Mouse (Mus musculus) stomach, adult 2 months (tissue): ENCODE data around the gene Nudt2. TPM values are rescaled to one million over a fixed set of nuclear protein-coding genes. Genes with fewer than 3 reads are reported as not detected.

Experiments
- polyA plus RNA-seq: library from polyadenylated mRNA; depleted of rRNA; stranded (reverse); fragments of >200 nt; gene quantifications from 2 replicates; pipeline ENCODE4 v1.2.3, GENCODE M21; 2012; rRNA removed

The Nudt2 gene
- polyA plus RNA-seq = 1.6 and 3.0 TPM in 2 replicates

GRCm38 (mm10) chr4:41464345-41465286 is at the start of gene Nudt2, which contains the start of gene Kif24:
Gene Nudt2 (plus strand): TSS chr4:41465151.
Gene Kif24 (minus strand): TSS chr4:41464887.

GRCm38 (mm10) chr4:41502986-41503412 is 38.0 kb downstream of the Nudt2 start, which contains the start of gene AI464131:
Gene AI464131 (minus strand): TSS chr4:41503076.

GRCm38 (mm10) chr4:41517233-41517632 is 52.3 kb downstream of the Nudt2 start, which contains the start of gene 1110017D15Rik:
Gene 1110017D15Rik (minus strand): TSS chr4:41517333.

Other genes with a start within 250 kb of the Nudt2 start
- 97.0 and 116 TPM in 2 replicates for gene Ubap2, start 190.0 kb upstream of the Nudt2 start, polyA plus RNA-seq
- 8.7 and 9.7 TPM in 2 replicates for gene Dcaf12, start 150.3 kb upstream of the Nudt2 start, polyA plus RNA-seq
- gene Ubap1, start 116.2 kb upstream of the Nudt2 start, polyA plus RNA-seq = 8.7 and 11.2 TPM in 2 replicates
- gene Kif24, start 264 bp upstream of the Nudt2 start, polyA plus RNA-seq = 0.16 and 0.18 TPM in 2 replicates
- 3.1 and 4.9 TPM in 2 replicates for gene AI464131, start 37.9 kb downstream of the Nudt2 start, polyA plus RNA-seq
- gene 1110017D15Rik, start 52.2 kb downstream of the Nudt2 start, polyA plus RNA-seq = 0.37 and 0.47 TPM in 2 replicates
- 15.4 and 24.4 TPM in 2 replicates for gene Fam219a, start 104.4 kb downstream of the Nudt2 start, polyA plus RNA-seq
- 14.8 and 21.6 TPM in 2 replicates for gene Dnaic1, start 104.6 kb downstream of the Nudt2 start, polyA plus RNA-seq
- 37.6 and 69.1 TPM in 2 replicates for gene Enho, start 175.2 kb downstream of the Nudt2 start, polyA plus RNA-seq
- 5.9 and 7.8 TPM in 2 replicates for gene Cntfr, start 231.9 kb downstream of the Nudt2 start, polyA plus RNA-seq
- 93.9 and 97.7 TPM in 2 replicates for gene Il11ra1, start 234.8 kb downstream of the Nudt2 start, polyA plus RNA-seq
- 29.8 and 44.5 TPM in 2 replicates for gene Rpp25l, start 248.4 kb downstream of the Nudt2 start, polyA plus RNA-seq